Mouse (Mus musculus) liver, embryonic 11.5 days (tissue): ENCODE results near the gene Fcmr. TPM values are rescaled to one million over a fixed set of nuclear protein-coding genes. Genes with fewer than 3 reads are reported as not detected.

Experiments used
- ATAC-seq: fragments of 200-750 bp; cut with Nextera tagmentation; replicated peaks from 2 replicates; pipeline ENCODE4 v1.8.0; 2017; ENCODE audit warnings: moderate number of reproducible peaks, mild to moderate bottlenecking, moderate TSS enrichment, moderate library complexity; ENCODE audit not compliant: low FRiP score
- DNase-seq: peaks from one replicate; pipeline ENCODE4 v3.0.0-alpha.2; 2017; ENCODE audit warnings: low spot score
- H3K27ac ChIP-seq: fragments of 300-500 bp; sonication (generic); 2 replicates; pipeline ENCODE4 v1.5.1; 2014; ENCODE audit warnings: mild to moderate bottlenecking, low read depth, low read length, control low read depth
- H3K27me3 ChIP-seq: fragments of 300-500 bp; sonication (generic); replicated peaks from 2 replicates; pipeline ENCODE4 v1.6.1; 2014; ENCODE audit warnings: low read length, mixed read lengths; ENCODE audit not compliant: control insufficient read depth, insufficient read depth
- H3K36me3 ChIP-seq: fragments of 300-500 bp; sonication (generic); 2 replicates; pipeline ENCODE4 v1.6.1; 2014; ENCODE audit warnings: mild to moderate bottlenecking, low read length, moderate library complexity, mixed read lengths; ENCODE audit not compliant: control insufficient read depth, insufficient read depth
- H3K4me1 ChIP-seq: fragments of 300-500 bp; sonication (generic); replicated peaks from 2 replicates; pipeline ENCODE4 v1.6.1; 2014; ENCODE audit warnings: low read length, mixed read lengths; ENCODE audit not compliant: control insufficient read depth, insufficient read depth
- H3K4me2 ChIP-seq: fragments of 300-500 bp; sonication (generic); 2 replicates; pipeline ENCODE4 v1.6.1; 2014; ENCODE audit warnings: mild to moderate bottlenecking, control low read depth, moderate library complexity
- H3K4me3 ChIP-seq: fragments of 300-500 bp; sonication (generic); 2 replicates; pipeline ENCODE4 v1.5.1; 2014; ENCODE audit warnings: low read depth, low read length, control low read depth
- H3K9ac ChIP-seq: fragments of 300-500 bp; sonication (generic); 2 replicates; pipeline ENCODE4 v1.6.1; 2014; ENCODE audit warnings: low read depth, low read length, control low read depth
- H3K9me3 ChIP-seq: fragments of 300-500 bp; sonication (generic); 2 replicates; pipeline ENCODE4 v1.6.1; 2016; ENCODE audit warnings: low read length, inconsistent platforms, mixed read lengths; ENCODE audit not compliant: control insufficient read depth
- WGBS: fragments of 180-500 bp; shearing (Covaris S2); extraction: QIAGEN DNeasy Blood & Tissue Kit; methylation state at CpG from one replicate; pipeline ENCODE4 v1.1.7; 2014; 5-methylcytosine and 5-hydroxymethylcytosine counted together
- polyA plus RNA-seq: library from polyadenylated mRNA; unstranded; fragments of >200 nt; fragmentation: Nextera tagmentation; extraction: Ambion mirVana; gene quantifications from 2 replicates; pipeline ENCODE4 v1.2.1, GENCODE M21; 2014

The Fcmr gene
- polyA plus RNA-seq, 1 experiment from 2014 or later = not detected

DNA sequence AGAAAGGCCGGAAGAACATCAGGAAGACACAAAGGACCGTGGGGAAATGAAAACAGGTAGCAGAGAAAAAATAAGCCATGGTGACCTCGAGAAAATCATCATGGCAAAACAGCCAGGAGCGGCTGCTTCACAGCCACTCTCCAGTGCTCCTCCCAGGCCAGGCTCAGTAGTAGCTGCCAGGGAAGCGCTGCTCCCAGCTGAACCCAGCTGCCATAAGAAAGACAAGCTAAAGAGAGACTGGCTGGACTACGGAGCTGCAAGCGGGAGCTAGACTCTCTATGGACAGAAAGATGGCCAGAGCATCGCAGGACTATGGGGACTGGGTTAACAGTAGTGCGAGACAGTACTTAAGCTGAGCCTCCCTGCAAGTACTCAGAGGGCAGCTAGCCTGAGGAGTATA lies 10.7 kb upstream of the Fcmr start:
- 84% methylated on average over 9 of the region's 9 CpGs for WGBS
- no peak for DNase-seq
- Histone ChIP-seq H3K36me3 (no peaks in the 10 kb centered on the region), H3K4me3 (no peak overlapping the region), H3K4me2 (no peak overlapping the region), H3K9me3 (no peaks in the 10 kb centered on the region), H3K27ac (no peak overlapping the region), H3K9ac (no peak overlapping the region), H3K4me1 (no peaks in the 10 kb centered on the region), H3K27me3 (no peaks in the 10 kb centered on the region)
- no peak for ATAC-seq

DNA sequence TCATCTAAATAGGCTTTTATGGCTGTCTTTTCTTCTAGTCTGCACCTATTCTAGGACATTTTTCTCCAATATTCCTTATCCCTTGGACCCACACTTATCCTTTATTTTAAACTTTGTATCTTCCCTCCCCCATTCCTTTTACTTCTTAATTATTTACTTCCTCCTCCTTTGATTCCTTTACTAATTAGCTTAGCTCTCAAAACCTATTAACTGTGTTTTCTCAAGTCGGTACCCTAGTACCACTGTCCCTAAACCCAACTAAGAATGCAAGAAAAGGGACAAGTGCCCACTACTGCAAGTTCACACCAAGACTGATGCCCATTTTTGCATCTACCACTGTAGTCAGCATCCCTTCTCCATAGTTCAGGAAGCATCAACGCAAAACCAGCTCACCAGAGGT lies 9.7 kb upstream of the Fcmr start:
- no peak overlapping the region for H3K27ac ChIP-seq
- H3K4me1 ChIP-seq = no peaks in the 10 kb centered on the region
- no peaks in the 10 kb centered on the region for H3K36me3 ChIP-seq
- H3K9ac ChIP-seq = no peak overlapping the region
- 68% methylated on average over 2 of the region's 2 CpGs for whole genome bisulfite sequencing
- no peak for DNase-seq
- no peaks in the 10 kb centered on the region for H3K9me3 ChIP-seq
- H3K4me3 ChIP-seq = no peak overlapping the region
- H3K27me3 ChIP-seq = no peaks in the 10 kb centered on the region
- no peak overlapping the region for H3K4me2 ChIP-seq
- no peak for ATAC-seq

- H3K9me3 ChIP-seq = no peaks in the 10 kb centered on the region
- no peaks in the 10 kb centered on the region for H3K4me1 ChIP-seq
- H3K27ac ChIP-seq = no peak overlapping the region
- DNase-seq = no peak
- WGBS = 81% methylated on average over 4 of the region's 4 CpGs
- no peaks in the 10 kb centered on the region for H3K27me3 ChIP-seq
- H3K4me3 ChIP-seq = no peak overlapping the region
- no peaks in the 10 kb centered on the region for H3K36me3 ChIP-seq
- ATAC-seq = no peak
- H3K4me2 ChIP-seq = no peak overlapping the region
- H3K9ac ChIP-seq = no peak overlapping the region
These were observed 8.0 kb upstream of the Fcmr start for GRCm38 (mm10) chr1:130857456-130857855.

GRCm38 (mm10) chr1:130864238-130864637 lies 1.2 kb upstream of the Fcmr start:
- H3K4me2 ChIP-seq = no peak overlapping the region
- no peak overlapping the region for H3K27ac ChIP-seq
- no peaks in the 10 kb centered on the region for H3K4me1 ChIP-seq
- DNase-seq (no peak), ATAC-seq (no peak)
- H3K36me3 ChIP-seq = no peaks in the 10 kb centered on the region
- no peaks in the 10 kb centered on the region for H3K27me3 ChIP-seq
- 63% methylated on average over 4 of the region's 4 CpGs for WGBS
- H3K9me3 ChIP-seq = no peaks in the 10 kb centered on the region
- no peak overlapping the region for H3K4me3 ChIP-seq
- H3K9ac ChIP-seq = no peak overlapping the region

DNA sequence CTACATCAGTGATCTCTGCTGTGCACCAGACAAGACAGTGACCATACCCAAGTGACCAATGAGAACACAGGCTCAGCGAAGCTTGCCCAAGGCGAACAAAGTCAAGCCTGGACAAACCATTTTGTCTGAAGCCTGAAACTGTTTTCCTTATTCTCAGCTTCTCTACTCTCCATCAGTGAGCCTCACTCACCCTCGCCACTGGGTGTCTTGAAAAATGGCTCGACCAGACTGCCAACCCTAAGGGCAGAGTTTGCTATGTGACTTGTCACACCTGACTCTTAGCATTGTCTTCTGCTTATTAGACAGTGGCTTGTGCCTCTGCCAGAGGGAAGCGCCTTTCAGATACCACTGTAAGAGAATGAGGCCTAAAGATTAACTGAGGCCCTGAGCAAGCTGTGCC lies 728 bp upstream of the Fcmr start:
- no peaks in the 10 kb centered on the region for H3K27me3 ChIP-seq
- H3K4me2 ChIP-seq = no peak overlapping the region
- 84% methylated on average over 5 of the region's 5 CpGs for WGBS
- H3K27ac ChIP-seq = no peak overlapping the region
- no peaks in the 10 kb centered on the region for H3K9me3 ChIP-seq
- no peaks in the 10 kb centered on the region for H3K4me1 ChIP-seq
- H3K4me3 ChIP-seq = no peak overlapping the region
- no peak overlapping the region for H3K9ac ChIP-seq
- no peak for DNase-seq
- H3K36me3 ChIP-seq = no peaks in the 10 kb centered on the region
- ATAC-seq = no peak

GRCm38 (mm10) chr1:130872912-130873311 lies 7.4 kb downstream of the Fcmr start:
- DNase-seq = no peak
- no peak overlapping the region for H3K27ac ChIP-seq
- H3K4me2 ChIP-seq = no peak overlapping the region
- no peak for ATAC-seq
- H3K9ac ChIP-seq = no peak overlapping the region
- H3K4me3 ChIP-seq = no peak overlapping the region
- WGBS = 50% methylated on average over 2 of the region's 2 CpGs
- H3K36me3 ChIP-seq = no peaks in the 10 kb centered on the region
- H3K4me1 ChIP-seq = no peaks in the 10 kb centered on the region
- H3K27me3 ChIP-seq = peaks cover 8% of the 10 kb centered on the region
- H3K9me3 ChIP-seq = no peaks in the 10 kb centered on the region

GRCm38 (mm10) chr1:130875139-130875538 lies 9.7 kb downstream of the Fcmr start:
- peaks cover 27% of the 10 kb centered on the region for H3K27me3 ChIP-seq
- no peak; the same call in 1 of the 2 replicates for ATAC-seq
- H3K4me3 ChIP-seq = no peak overlapping the region

DNA sequence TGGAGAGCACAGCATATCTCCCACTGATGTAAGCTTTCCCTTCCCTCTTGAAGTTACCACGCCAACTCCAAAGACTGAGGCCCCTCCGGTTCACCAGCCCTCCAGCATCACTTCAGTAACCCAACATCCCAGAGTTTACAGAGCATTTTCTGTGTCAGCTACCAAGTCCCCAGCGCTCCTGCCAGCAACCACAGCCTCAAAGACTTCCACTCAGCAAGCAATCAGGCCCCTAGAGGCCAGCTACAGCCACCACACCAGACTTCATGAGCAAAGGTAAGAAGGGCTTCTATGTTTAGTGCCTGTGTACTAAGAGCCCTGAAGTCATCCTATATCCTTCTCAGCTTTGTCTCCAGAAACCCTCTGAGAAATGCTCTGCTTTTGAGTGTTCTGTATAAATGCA lies 10.4 kb downstream of the Fcmr start:
- H3K4me1 ChIP-seq = no peaks in the 10 kb centered on the region
- ATAC-seq (no peak), DNase-seq (no peak)
- H3K27ac ChIP-seq = no peak overlapping the region
- no peak overlapping the region for H3K4me2 ChIP-seq
- no peak overlapping the region for H3K9ac ChIP-seq
- H3K9me3 ChIP-seq = no peaks in the 10 kb centered on the region
- H3K36me3 ChIP-seq = no peaks in the 10 kb centered on the region
- WGBS = 49% methylated on average over 3 of the region's 3 CpGs
- H3K27me3 ChIP-seq = peaks cover 28% of the 10 kb centered on the region
- no peak overlapping the region for H3K4me3 ChIP-seq

More at GRCm38 (mm10) chr1:130875139-130875538, 9.7 kb downstream of the Fcmr start:
- no peaks in the 10 kb centered on the region for H3K9me3 ChIP-seq
- no peaks in the 10 kb centered on the region for H3K4me1 ChIP-seq
- no peaks in the 10 kb centered on the region for H3K36me3 ChIP-seq
- H3K9ac ChIP-seq = no peak overlapping the region
- DNase-seq = no peak
- H3K27ac ChIP-seq = no peak overlapping the region
- 35% methylated on average over 3 of the region's 3 CpGs for WGBS
- no peak overlapping the region for H3K4me2 ChIP-seq

DNA sequence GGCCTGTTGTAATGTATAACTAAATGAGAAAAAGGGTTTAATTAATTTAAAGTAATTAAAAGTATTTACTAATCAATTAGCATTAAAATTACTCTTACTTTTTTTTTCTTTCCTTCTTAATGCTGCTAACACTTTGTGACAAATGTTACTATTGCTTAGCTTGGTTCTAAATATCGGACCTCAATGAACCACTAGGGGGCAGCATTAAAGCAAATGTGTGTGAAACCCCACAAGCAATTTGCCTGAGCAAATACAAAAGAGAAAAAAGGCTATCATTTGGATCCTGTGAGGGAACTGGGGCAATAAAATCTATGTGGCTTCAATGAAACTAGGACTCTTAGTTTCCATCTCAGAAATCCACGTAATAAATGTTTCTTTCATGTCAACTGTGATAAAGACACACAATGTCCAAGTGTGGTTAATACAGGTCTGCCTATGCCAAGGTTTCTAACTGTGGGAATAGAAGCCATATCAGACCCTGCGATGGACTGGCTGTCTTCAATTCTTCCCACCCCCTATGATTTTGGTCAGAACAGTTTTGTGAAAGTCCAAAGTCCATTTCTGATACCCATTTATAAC lies 11.6 kb downstream of the Fcmr start:
- ATAC-seq (no peak), DNase-seq (no peak)
- Histone ChIP-seq H3K36me3 (no peaks in the 10 kb centered on the region), H3K9ac (no peak overlapping the region), H3K27ac (no peak overlapping the region), H3K4me2 (no peak overlapping the region), H3K9me3 (no peaks in the 10 kb centered on the region), H3K4me3 (no peak overlapping the region), H3K4me1 (no peaks in the 10 kb centered on the region), H3K27me3 (peaks cover 28% of the 10 kb centered on the region)
- WGBS = 22% methylated on average over 3 of the region's 3 CpGs
